ENCODE assay signal across 27 mouse cellular contexts in genomic region chr4:155573876-155574275, GRCm38 (mm10). TPM values are rescaled to one million over a fixed set of nuclear protein-coding genes. Genes with fewer than 3 reads are reported as not detected.
DNase-seq lines count a peak whose midpoint lies in the region; ATAC-seq and TF ChIP-seq lines count a peak whose summit lies in the region.
"Had no signal": no experiment of that assay in that cellular context is flagged by ENCODE, and none has a peak within 500 bp of the region (broad histone marks: within the 10 kb centered on the region; RNA-seq: fewer than 3 reads in every experiment).

No protein-coding gene starts in this region.

- no peak overlapping the region for H3K9ac ChIP-seq in liver, embryonic 12.5 days
- H3K9ac ChIP-seq: forebrain, embryonic 13.5 days; heart, embryonic 12.5 days; hindbrain, embryonic 13.5 days; limb, embryonic 12.5 days; liver, embryonic 14.5 days; midbrain, embryonic 12.5 days; neural tube, embryonic 13.5 days had no signal

- peaks cover 30% of the 10 kb centered on the region for H3K36me3 ChIP-seq in liver, embryonic 12.5 days
- H3K36me3 ChIP-seq in small intestine, adult 2 months (ENCODE audit: control insufficient read depth, insufficient read depth, low read length): peaks cover 16% of the 10 kb centered on the region

- no peak overlapping the region for H3K4me2 ChIP-seq in liver, embryonic 12.5 days
- H3K4me2 ChIP-seq: forebrain, embryonic 13.5 days; heart, embryonic 12.5 days; hindbrain, embryonic 13.5 days; limb, embryonic 12.5 days; midbrain, embryonic 12.5 days; neural tube, embryonic 13.5 days had no signal

- H3K4me3 ChIP-seq in liver, embryonic 12.5 days: no peak overlapping the region
- no peak overlapping the region for H3K4me3 ChIP-seq in small intestine, adult 2 months (ENCODE audit: low read depth, low read length)
- H3K4me3 ChIP-seq: forebrain, embryonic 13.5 days; heart, embryonic 12.5 days; hindbrain, embryonic 13.5 days; limb, embryonic 12.5 days; megakaryocyte, embryonic 14.5 days; midbrain, embryonic 12.5 days; neural tube, embryonic 13.5 days had no signal

- 81% methylated on average over 9 of the region's 9 CpGs for WGBS in liver, embryonic 12.5 days (ENCODE audit: insufficient replicate concordance)
- 81% methylated on average over 9 of the region's 9 CpGs for WGBS in small intestine, adult 2 months

- ATAC-seq in liver, embryonic 12.5 days: no peak
- ATAC-seq: forebrain, embryonic 13.5 days; lung, postnatal 0 days had no signal

- TF ChIP-seq POLR2A in small intestine, adult 2 months (IDR thresholded peaks at IDR 0.05; ENCODE audit: low read depth, low read length): no peak

- H3K27ac ChIP-seq in liver, embryonic 12.5 days: peak overlapping the region; percentile 38; the same call in 1 of the 2 replicates
- H3K27ac ChIP-seq in small intestine, adult 2 months (ENCODE audit: insufficient read depth, low read depth, low read length): peak overlapping the region; percentile 17; the same call in 1 of the 2 replicates
- H3K27ac ChIP-seq: forebrain, embryonic 13.5 days; hindbrain, embryonic 13.5 days; limb, embryonic 12.5 days; liver, embryonic 14.5 days; midbrain, embryonic 12.5 days; neural tube, embryonic 13.5 days had no signal

- no peaks in the 10 kb centered on the region for H3K27me3 ChIP-seq in liver, embryonic 12.5 days (replicated peaks)
- H3K27me3 ChIP-seq in small intestine, adult 2 months (ENCODE audit: control insufficient read depth, insufficient read depth, low read length): no peaks in the 10 kb centered on the region
- H3K27me3 ChIP-seq: forebrain, embryonic 13.5 days; heart, embryonic 12.5 days; hindbrain, embryonic 13.5 days; limb, embryonic 12.5 days; midbrain, embryonic 12.5 days; neural tube, embryonic 13.5 days had no signal

- H3K9me3 ChIP-seq in liver, embryonic 12.5 days (replicated peaks): no peaks in the 10 kb centered on the region
- H3K9me3 ChIP-seq: forebrain, embryonic 13.5 days; heart, embryonic 12.5 days; hindbrain, embryonic 13.5 days; limb, embryonic 12.5 days; megakaryocyte, embryonic 14.5 days; midbrain, embryonic 12.5 days; neural tube, embryonic 13.5 days had no signal

- peaks cover 42% of the 10 kb centered on the region for H3K4me1 ChIP-seq in liver, embryonic 12.5 days
- peaks cover 29% of the 10 kb centered on the region; the same call in 1 of the 2 replicates for H3K4me1 ChIP-seq in small intestine, adult 2 months (ENCODE audit: control insufficient read depth, insufficient read depth, insufficient read length, low read length)
- H3K4me1 ChIP-seq: forebrain, embryonic 13.5 days; limb, embryonic 12.5 days; neural tube, embryonic 13.5 days had no signal

- no peak for TF ChIP-seq CTCF in small intestine, adult 2 months (IDR thresholded peaks at IDR 0.05; ENCODE audit: extremely low read depth, insufficient read length, insufficient replicate concordance, low read depth, low read length)

- DNase-seq in adrenal gland, postnatal 14 days: peak; percentile 48
- no peak for DNase-seq in adrenal gland, postnatal 36 days
- DNase-seq in liver (no peak), ZHBTc4 (ENCODE audit: low read depth, low spot score) (peak; percentile 18)
- no peak for DNase-seq in urinary bladder, postnatal 14 days (ENCODE audit: low spot score)
- DNase-seq: cerebellum, adult 11 months; cerebellum, adult 9-10 months; cerebellum, postnatal 36 days; gastrocnemius, postnatal 14 days; heart, adult 18-20 months; heart, postnatal 4 days; kidney, adult 11 months; kidney, postnatal 14 days; lung, postnatal 4 days; thymus, adult 2 months; thymus, postnatal 4 days had no signal

RNA-seq across cellular contexts. Expression of gene Nadk, which starts 11.7 kb away (rescaled TPM):
- total RNA-seq in adrenal gland, postnatal 14 days (2021): 206 and 214 TPM in 2 replicates
- total RNA-seq in adrenal gland, postnatal 36 days (2021): 100 to 1,000 TPM; 175 to 310 TPM
- 75.9 and 78.0 TPM in 2 replicates for polyA plus RNA-seq in liver, embryonic 12.5 days (2016; fragmentation: Nextera tagmentation; extraction: Ambion mirVana)
- polyA plus RNA-seq in small intestine, adult 2 months (2012; rRNA removed): 76.8 and 135 TPM in 2 replicates

RNA-seq across cellular contexts. Expression of gene Slc35e2, which starts 27.3 kb away (rescaled TPM):
- total RNA-seq in adrenal gland, postnatal 14 days (2021): 25.8 and 30.1 TPM in 2 replicates
- total RNA-seq in adrenal gland, postnatal 36 days (2021): 10 to 100 TPM; 34.0 to 43.3 TPM
- polyA plus RNA-seq in liver, embryonic 12.5 days (2016; fragmentation: Nextera tagmentation; extraction: Ambion mirVana): 7.1 and 7.3 TPM in 2 replicates
- polyA plus RNA-seq in small intestine, adult 2 months (2012; rRNA removed): 14.2 and 20.1 TPM in 2 replicates

RNA-seq across cellular contexts. Expression of gene Cdk11b, which starts 50.8 kb away (rescaled TPM):
- 56.4 and 59.3 TPM in 2 replicates for total RNA-seq in adrenal gland, postnatal 14 days (2021)
- 10 to 100 TPM; 42.5 to 52.6 TPM for total RNA-seq in adrenal gland, postnatal 36 days (2021)
- 41.1 and 45.5 TPM in 2 replicates for polyA plus RNA-seq in liver, embryonic 12.5 days (2016; fragmentation: Nextera tagmentation; extraction: Ambion mirVana)
- 24.6 and 51.4 TPM in 2 replicates for polyA plus RNA-seq in small intestine, adult 2 months (2012; rRNA removed)

Comparison
In these comparisons a context has a peak if more than half of its experiments do, and no peak if none do; other contexts are left out.
1. DNase-seq: peak in adrenal gland, postnatal 14 days (single experiment) and ZHBTc4 (single experiment); none in adrenal gland, postnatal 36 days (0 of 2), liver (single experiment) and urinary bladder, postnatal 14 days (single experiment).